Mouse (Mus musculus) intestine, embryonic 15.5 days (tissue): ENCODE measurements around the gene Nupl1. TPM values are rescaled to one million over a fixed set of nuclear protein-coding genes. Genes with fewer than 3 reads are reported as not detected.

Experiments
- ATAC-seq: fragments of 200-750 bp; cut with Nextera tagmentation; 2 replicates; pipeline ENCODE4 v1.8.0; 2017; ENCODE audit warnings: moderate TSS enrichment, moderate library complexity
- H3K27ac ChIP-seq: fragments of 300-500 bp; sonication (generic); 2 replicates; pipeline ENCODE4 v1.5.1; 2015; ENCODE audit warnings: mild to moderate bottlenecking, inconsistent platforms
- H3K27me3 ChIP-seq: fragments of 300-500 bp; sonication (generic); replicated peaks from 2 replicates; pipeline ENCODE4 v1.6.1; 2015; ENCODE audit warnings: inconsistent platforms
- H3K36me3 ChIP-seq: fragments of 300-500 bp; sonication (generic); 2 replicates; pipeline ENCODE4 v1.6.1; 2015; ENCODE audit warnings: inconsistent platforms
- H3K4me1 ChIP-seq: fragments of 300-500 bp; sonication (generic); replicated peaks from 2 replicates; pipeline ENCODE4 v1.6.1; 2015; ENCODE audit warnings: inconsistent platforms
- H3K4me2 ChIP-seq: fragments of 300-500 bp; sonication (generic); replicated peaks from 2 replicates; pipeline ENCODE4 v1.6.1; 2015; ENCODE audit warnings: mild to moderate bottlenecking, inconsistent platforms
- H3K4me3 ChIP-seq: fragments of 300-500 bp; sonication (generic); replicated peaks from 2 replicates; pipeline ENCODE4 v1.5.1; 2015; ENCODE audit warnings: inconsistent platforms
- H3K9ac ChIP-seq: fragments of 300-500 bp; sonication (generic); 2 replicates; pipeline ENCODE4 v1.6.1; 2015; ENCODE audit warnings: inconsistent platforms
- H3K9me3 ChIP-seq: fragments of 300-500 bp; sonication (generic); 2 replicates; pipeline ENCODE4 v1.6.1; 2016; ENCODE audit warnings: inconsistent platforms
- WGBS: fragments of 180-500 bp; shearing (Covaris S2); methylation state at CpG from one replicate; pipeline ENCODE4 v1.1.7; 2015; 5-methylcytosine and 5-hydroxymethylcytosine counted together
- polyA plus RNA-seq: library from polyadenylated mRNA; unstranded; fragments of >200 nt; fragmentation: Nextera tagmentation; extraction: Ambion mirVana; gene quantifications from 2 replicates; pipeline ENCODE4 v1.2.1, GENCODE M21; 2015

Gene Nupl1
- 0.05 and 0.16 TPM in 2 replicates for polyA plus RNA-seq

GRCm38 (mm10) chr14:60251281-60252003 lies at the start of gene Nupl1, which contains the start of gene Gm49336:
Gene Nupl1 (minus strand): TSS chr14:60251431.
Gene Gm49336 (minus strand): TSS chr14:60251507.
- Histone ChIP-seq H3K4me3 (peak within 1 kb of the TSS; percentile 99), H3K9ac (peak within 1 kb of the TSS; percentile 94), H3K27me3 (no peaks in the 10 kb centered on the region), H3K4me1 (no peaks in the 10 kb centered on the region; the same call in 1 of the 2 replicates), H3K27ac (peak within 1 kb of the TSS; percentile 92), H3K9me3 (no peaks in the 10 kb centered on the region), H3K36me3 (no peaks in the 10 kb centered on the region), H3K4me2 (peak within 1 kb of the TSS; percentile 81)
- under 1% methylated on average over 62 of the region's 62 CpGs for WGBS
- ATAC-seq, result peak; percentile 100

- Histone ChIP-seq H3K27me3 (no peaks in the 10 kb centered on the region), H3K4me2 (no peak overlapping the region), H3K9ac (no peak overlapping the region), H3K9me3 (no peaks in the 10 kb centered on the region), H3K4me3 (no peak overlapping the region), H3K4me1 (no peaks in the 10 kb centered on the region), H3K36me3 (peaks cover 9% of the 10 kb centered on the region; the same call in 1 of the 2 replicates), H3K27ac (no peak overlapping the region)
- WGBS, result 85% methylated on average over 6 of the region's 6 CpGs
- no peak for ATAC-seq
Observed at GRCm38 (mm10) chr14:60301024-60301423, 49.8 kb upstream of the Nupl1 start.

- H3K9ac ChIP-seq, result no peak overlapping the region
- H3K4me2 ChIP-seq, result no peak overlapping the region
- no peak for ATAC-seq
- peaks cover 9% of the 10 kb centered on the region; the same call in 1 of the 2 replicates for H3K36me3 ChIP-seq
- 76% methylated on average over 14 of the region's 14 CpGs for WGBS
- no peaks in the 10 kb centered on the region for H3K4me1 ChIP-seq
- no peak overlapping the region for H3K27ac ChIP-seq
- no peaks in the 10 kb centered on the region for H3K9me3 ChIP-seq
- no peaks in the 10 kb centered on the region for H3K27me3 ChIP-seq
- H3K4me3 ChIP-seq, result no peak overlapping the region
Observed at GRCm38 (mm10) chr14:60300224-60300991, 49.2 kb upstream of the Nupl1 start.

- H3K9ac ChIP-seq, result no peak overlapping the region
- no peaks in the 10 kb centered on the region for H3K4me1 ChIP-seq
- no peak overlapping the region for H3K27ac ChIP-seq
- no peak overlapping the region for H3K4me3 ChIP-seq
- peaks cover 5% of the 10 kb centered on the region; the same call in 1 of the 2 replicates for H3K36me3 ChIP-seq
- H3K4me2 ChIP-seq, result no peak overlapping the region
- no peaks in the 10 kb centered on the region for H3K9me3 ChIP-seq
- no peaks in the 10 kb centered on the region for H3K27me3 ChIP-seq
- 54% methylated on average over 1 of the region's 1 CpGs for WGBS
- ATAC-seq, result no peak
Observed at GRCm38 (mm10) chr14:60295531-60295930, 44.3 kb upstream of the Nupl1 start.

GRCm38 (mm10) chr14:60290363-60290762 lies 39.1 kb upstream of the Nupl1 start:
- Histone ChIP-seq H3K4me1 (no peaks in the 10 kb centered on the region), H3K27ac (no peak overlapping the region), H3K9ac (no peak overlapping the region), H3K4me2 (no peak overlapping the region), H3K27me3 (no peaks in the 10 kb centered on the region), H3K36me3 (peaks cover 5% of the 10 kb centered on the region), H3K9me3 (no peaks in the 10 kb centered on the region), H3K4me3 (no peak overlapping the region)
- ATAC-seq, result no peak
- WGBS, result 85% methylated on average over 4 of the region's 4 CpGs

GRCm38 (mm10) chr14:60286194-60286863 lies 35.1 kb upstream of the Nupl1 start:
- no peak overlapping the region for H3K9ac ChIP-seq
- H3K27ac ChIP-seq, result no peak overlapping the region
- H3K9me3 ChIP-seq, result no peaks in the 10 kb centered on the region
- no peak overlapping the region for H3K4me3 ChIP-seq
- no peaks in the 10 kb centered on the region for H3K27me3 ChIP-seq
- WGBS, result 73% methylated on average over 7 of the region's 7 CpGs
- H3K4me1 ChIP-seq, result no peaks in the 10 kb centered on the region
- H3K36me3 ChIP-seq, result peaks cover 12% of the 10 kb centered on the region
- H3K4me2 ChIP-seq, result no peak overlapping the region
- ATAC-seq, result peak; percentile 49; the same call in 1 of the 2 replicates

- ATAC-seq, result peak; percentile 84
- 81% methylated on average over 7 of the region's 7 CpGs for WGBS
Observed at GRCm38 (mm10) chr14:60275301-60276276, 24.4 kb upstream of the Nupl1 start.

GRCm38 (mm10) chr14:60273346-60273745 lies 22.1 kb upstream of the Nupl1 start:
- no peaks in the 10 kb centered on the region for H3K4me1 ChIP-seq
- no peaks in the 10 kb centered on the region for H3K36me3 ChIP-seq
- no peak for ATAC-seq
- H3K9me3 ChIP-seq, result no peaks in the 10 kb centered on the region
- 78% methylated on average over 6 of the region's 6 CpGs for WGBS
- no peak overlapping the region for H3K9ac ChIP-seq
- H3K27me3 ChIP-seq, result no peaks in the 10 kb centered on the region
- no peak overlapping the region for H3K4me3 ChIP-seq
- no peak overlapping the region for H3K4me2 ChIP-seq
- H3K27ac ChIP-seq, result no peak overlapping the region

More at GRCm38 (mm10) chr14:60275301-60276276, 24.4 kb upstream of the Nupl1 start:
- H3K9ac ChIP-seq, result no peak overlapping the region
- no peak overlapping the region for H3K4me3 ChIP-seq
- no peaks in the 10 kb centered on the region for H3K27me3 ChIP-seq
- no peak overlapping the region for H3K4me2 ChIP-seq
- H3K36me3 ChIP-seq, result no peaks in the 10 kb centered on the region
- H3K27ac ChIP-seq, result no peak overlapping the region
- H3K4me1 ChIP-seq, result no peaks in the 10 kb centered on the region
- H3K9me3 ChIP-seq, result no peaks in the 10 kb centered on the region

- no peak overlapping the region for H3K27ac ChIP-seq
- no peak for ATAC-seq
- no peak overlapping the region for H3K4me3 ChIP-seq
- H3K27me3 ChIP-seq, result no peaks in the 10 kb centered on the region
- H3K9ac ChIP-seq, result no peak overlapping the region
- H3K4me1 ChIP-seq, result no peaks in the 10 kb centered on the region
- no peaks in the 10 kb centered on the region for H3K9me3 ChIP-seq
- 78% methylated on average over 6 of the region's 6 CpGs for WGBS
- H3K4me2 ChIP-seq, result no peak overlapping the region
- H3K36me3 ChIP-seq, result no peaks in the 10 kb centered on the region
Observed at GRCm38 (mm10) chr14:60269333-60269732, 18.1 kb upstream of the Nupl1 start.

- Histone ChIP-seq H3K9ac (peak within 1 kb of the TSS; percentile 84), H3K4me3 (peak within 1 kb of the TSS; percentile 89), H3K9me3 (no peaks in the 10 kb centered on the region), H3K4me2 (peak within 1 kb of the TSS; percentile 69), H3K27me3 (no peaks in the 10 kb centered on the region), H3K27ac (peak within 1 kb of the TSS; percentile 61), H3K4me1 (no peaks in the 10 kb centered on the region), H3K36me3 (no peaks in the 10 kb centered on the region)
- ATAC-seq, result peak; percentile 99
- WGBS, result under 1% methylated on average over 51 of the region's 51 CpGs
Observed at GRCm38 (mm10) chr14:60264990-60265876, 14.0 kb upstream of the Nupl1 start, which contains the start of gene Mtmr6. Gene Mtmr6 (plus strand): TSS chr14:60265228.
